ENCODE assay signal across 18 mouse cellular contexts in genomic region chr13:96215496-96215895, GRCm38 (mm10).
"Had no signal": no experiment of that assay in that cellular context is flagged by ENCODE, and none has a peak within 500 bp of the region (broad histone marks: within the 10 kb centered on the region; RNA-seq: fewer than 3 reads in every experiment).

No protein-coding gene starts in this region.

- H3K4me1 ChIP-seq: limb, embryonic 12.5 days; limb, embryonic 15.5 days; midbrain, embryonic 12.5 days; midbrain, embryonic 15.5 days; neural tube, embryonic 13.5 days; stomach, embryonic 15.5 days had no signal

- H3K27ac ChIP-seq: limb, embryonic 12.5 days; limb, embryonic 15.5 days; liver, embryonic 14.5 days; macrophage; midbrain, embryonic 12.5 days; midbrain, embryonic 15.5 days; neural tube, embryonic 13.5 days; stomach, embryonic 15.5 days had no signal

- ATAC-seq: liver, postnatal 0 days; lung, postnatal 0 days; midbrain, embryonic 15.5 days had no signal

- H3K27me3 ChIP-seq: limb, embryonic 12.5 days; limb, embryonic 15.5 days; midbrain, embryonic 12.5 days; midbrain, embryonic 15.5 days; neural tube, embryonic 13.5 days; stomach, embryonic 15.5 days had no signal

- DNase-seq: kidney, postnatal 14 days; kidney, postnatal 4 days; layer of hippocampus, adult 9-11 months; liver, postnatal 0 days; lung, embryonic 14.5 days; retina, postnatal 1 day; right cerebral cortex, postnatal 25 days; spleen, adult 18-20 months; thymus, postnatal 36 days had no signal

- H3K4me3 ChIP-seq: limb, embryonic 12.5 days; limb, embryonic 15.5 days; midbrain, embryonic 12.5 days; midbrain, embryonic 15.5 days; neural tube, embryonic 13.5 days; stomach, embryonic 15.5 days had no signal
